Mouse (Mus musculus) kidney, adult 2 months (tissue): ENCODE measurements at regions not wholly inside any gene's neighbourhood (a gene's known extent, or its start where the extent isn't known, plus 50 kb on each side); places are given as distances from the start of the nearest gene placed in this dataset.

ENCODE experiments used
- CTCF ChIP-seq: fragments of 200-500 bp; conservative IDR thresholded peaks from 2 replicates; pipeline ENCODE4 v1.5.1; 2011; ENCODE audit warnings: low read depth, mild to moderate bottlenecking, control low read depth, low read length, moderate library complexity, mixed read lengths; ENCODE audit not compliant: insufficient read depth, insufficient read length
- POLR2A ChIP-seq: fragments of 200-500 bp; IDR thresholded peaks from one replicate; pipeline ENCODE4 v1.6.1; 2011; ENCODE audit warnings: low read depth, low read length, control low read depth

DNA sequence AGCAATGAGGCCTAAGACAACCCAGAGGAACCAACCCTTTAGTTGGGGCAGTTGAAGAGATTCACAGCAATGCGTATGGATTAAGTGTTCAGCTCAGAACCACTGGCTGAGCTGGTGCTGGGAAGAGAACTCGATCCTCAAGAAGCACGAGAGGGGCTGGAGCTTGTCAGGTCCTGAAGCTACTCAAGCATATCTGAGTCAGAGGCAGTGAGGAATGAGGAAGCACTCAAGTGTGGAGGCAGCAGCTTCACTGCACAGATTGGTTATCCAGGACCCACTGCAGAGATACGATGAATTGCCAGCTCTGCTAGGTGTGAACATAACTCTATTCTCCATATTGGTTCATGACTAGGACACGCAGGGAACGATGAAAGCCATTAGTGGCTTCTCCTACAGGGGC, 239.7 kb downstream of the Tpbg start:
- TF ChIP-seq POLR2A, result no peak
- TF ChIP-seq CTCF, result no peak
